Mouse (Mus musculus) stomach, postnatal 0 days (tissue): ENCODE results near the gene Myof.

Experiments used
- CTCF ChIP-seq: IDR thresholded peaks from 2 replicates; pipeline ENCODE4 v1.5.1; 2016; ENCODE audit warnings: antibody characterized with exemption, low read depth, mild to moderate bottlenecking, moderate library complexity
- EP300 ChIP-seq: optimal IDR thresholded peaks from 2 replicates; pipeline ENCODE3; 2016; ENCODE audit warnings: antibody characterized with exemption

- TF ChIP-seq CTCF (no peak), EP300 (no peak)
These were observed 29.8 kb upstream of the Myof start for GRCm38 (mm10) chr19:38073226-38073625.
